Mouse (Mus musculus) megakaryocyte progenitor cell, adult 5-6 weeks (primary cell): ENCODE data around the gene Slc25a25. TPM values are rescaled to one million over a fixed set of nuclear protein-coding genes. Genes with fewer than 3 reads are reported as not detected.

Experiments
- ATAC-seq: replicated peaks from 2 replicates; pipeline ENCODE4 v1.8.0; 2016; ENCODE audit warnings: mild to moderate bottlenecking, moderate TSS enrichment, inconsistent platforms; ENCODE audit not compliant: poor library complexity
- total RNA-seq, 2 experiments: library from RNA; stranded (forward) in 1 of 2; stranded (reverse) in 1 of 2; fragments of 157-497, 149-512 nt in 1 of 2; fragments of 200-1000 nt in 1 of 2; gene quantifications; 2 replicates each; pipeline versions ENCODE4 v1.2.3 to v1.2.4; 2015 to 2017

The Slc25a25 gene
- total RNA-seq, 2 experiments from 2014 or later, result 5.2 to 11.5 TPM

DNA sequence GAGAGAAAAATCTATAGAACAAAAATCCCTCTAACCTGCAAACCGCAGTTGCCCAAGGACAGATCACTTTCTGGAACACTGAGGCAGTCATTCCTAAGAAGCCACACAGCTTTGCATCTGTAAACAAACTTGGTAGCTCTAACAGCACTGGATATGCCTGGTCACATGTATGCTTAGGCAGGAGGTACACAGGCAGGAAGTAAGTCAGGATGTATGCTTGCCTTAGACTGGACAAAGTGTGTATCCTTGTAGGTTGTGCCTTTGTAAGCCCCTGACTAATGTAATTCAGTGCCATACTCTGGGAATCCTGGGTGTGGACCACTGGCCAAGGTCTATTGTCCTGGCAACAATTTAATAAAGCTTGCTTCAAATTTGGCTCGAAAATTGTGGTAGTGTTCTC is 12.5 kb upstream of the Slc25a25 start:
- ATAC-seq, result no peak

DNA sequence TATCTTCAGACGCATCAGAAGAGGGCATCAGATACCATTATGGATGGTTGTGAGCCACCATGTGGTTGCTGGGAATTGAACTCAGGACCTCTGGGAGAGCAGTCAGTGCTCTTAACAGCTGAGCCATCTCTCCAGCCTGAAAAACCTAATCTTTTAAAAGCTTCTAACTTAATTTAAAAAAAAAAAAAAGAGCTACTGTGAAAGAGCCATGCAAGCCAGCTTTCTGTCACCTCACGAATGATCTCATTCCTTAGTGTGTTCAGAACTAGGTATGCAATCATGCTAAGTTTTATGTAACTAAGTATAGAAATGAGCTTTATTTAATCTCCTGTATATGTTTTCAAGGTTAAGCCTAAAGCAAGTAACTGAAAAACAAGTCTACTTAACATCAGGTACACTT is 8.4 kb upstream of the Slc25a25 start:
- no peak for ATAC-seq

DNA sequence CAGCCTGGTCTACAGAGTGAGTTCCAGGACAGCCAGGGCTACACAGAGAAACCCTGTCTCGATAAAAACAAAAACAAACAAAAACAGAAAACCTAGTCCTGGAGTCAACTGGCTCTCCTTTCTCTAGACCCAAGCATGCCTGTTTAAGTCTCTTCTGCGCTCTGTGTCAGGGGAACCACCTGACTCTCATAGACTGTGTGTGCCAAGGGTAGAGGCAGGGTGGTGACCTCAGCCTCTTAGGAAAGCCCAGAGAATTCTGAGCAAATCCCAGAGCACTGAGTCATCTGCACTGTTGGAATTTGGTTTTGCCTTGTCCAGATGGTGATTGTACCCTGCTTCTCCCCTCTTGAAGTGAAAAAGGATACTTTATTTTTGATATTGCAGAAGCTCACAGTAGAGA is 7.1 kb upstream of the Slc25a25 start:
- no peak for ATAC-seq

DNA sequence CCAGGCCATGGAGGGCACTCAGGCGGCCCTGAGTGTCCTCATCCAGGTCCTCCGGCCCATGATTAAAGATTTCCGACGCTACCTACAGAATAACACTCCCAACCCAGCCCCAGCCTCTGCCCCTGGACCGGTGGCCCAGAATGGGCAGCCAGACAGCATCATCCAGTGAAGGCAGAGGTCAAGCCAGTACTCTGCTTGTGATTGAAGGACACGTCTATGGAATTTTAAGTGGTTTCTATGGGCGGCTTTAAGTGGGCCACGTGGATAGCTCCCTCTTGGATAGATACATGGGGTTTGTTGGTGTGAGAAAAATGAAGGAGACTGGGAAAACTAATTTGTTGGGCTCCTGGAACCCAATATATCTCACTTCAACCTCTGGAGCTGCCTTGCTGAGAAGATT is 3.9 kb upstream of the Slc25a25 start:
- no peak for ATAC-seq

DNA sequence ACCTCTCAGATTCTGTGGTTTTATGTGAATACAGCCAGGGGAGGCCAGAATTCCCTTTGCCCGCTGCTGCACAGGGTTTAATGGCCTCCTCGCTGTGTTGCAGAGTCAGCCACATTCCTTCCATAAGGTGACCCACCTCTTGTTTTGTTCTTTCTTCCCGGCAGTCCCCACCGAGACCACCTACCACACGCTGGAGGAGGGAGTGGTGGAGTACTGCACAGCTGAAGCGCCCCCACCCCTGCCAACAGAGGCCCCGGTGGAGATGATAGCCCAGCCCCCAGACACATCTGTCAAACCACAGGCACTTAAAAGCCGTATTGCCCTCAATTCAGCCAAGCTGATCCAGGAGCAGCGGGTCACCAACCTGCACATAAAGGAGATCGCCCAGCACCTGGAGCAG is 3.4 kb upstream of the Slc25a25 start:
- ATAC-seq, result no peak

DNA sequence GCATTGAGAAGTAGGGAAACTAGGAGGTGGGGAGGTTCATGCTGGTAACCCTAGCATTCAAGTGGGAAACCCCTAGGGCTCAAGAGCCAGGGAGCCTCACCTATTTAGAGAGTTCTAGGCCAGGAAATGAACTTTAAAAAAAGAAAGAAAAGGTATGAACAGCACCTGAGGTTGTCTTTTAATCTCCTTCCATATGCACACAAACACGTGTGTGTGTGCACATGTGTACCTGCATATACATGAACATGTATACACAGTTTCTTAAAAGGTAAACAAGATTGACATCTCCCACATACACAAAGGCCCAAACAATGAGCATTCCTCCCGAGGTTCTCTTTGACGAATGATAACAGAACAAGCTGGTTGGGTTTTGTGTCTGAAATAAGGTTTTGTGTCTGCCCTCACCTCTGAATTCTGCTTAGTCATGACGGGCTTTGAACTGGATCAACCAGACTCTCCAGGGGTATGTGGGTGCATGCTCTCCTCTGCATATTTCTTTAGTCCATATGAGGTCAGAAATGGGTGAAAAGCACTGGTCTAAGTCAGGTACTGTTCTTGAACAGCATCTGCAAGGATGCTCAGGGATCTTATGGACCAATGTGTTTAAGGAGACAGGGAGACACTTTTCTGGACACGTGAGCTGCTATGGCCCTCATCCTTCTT is 2.5 kb upstream of the Slc25a25 start:
- no peak for ATAC-seq

DNA sequence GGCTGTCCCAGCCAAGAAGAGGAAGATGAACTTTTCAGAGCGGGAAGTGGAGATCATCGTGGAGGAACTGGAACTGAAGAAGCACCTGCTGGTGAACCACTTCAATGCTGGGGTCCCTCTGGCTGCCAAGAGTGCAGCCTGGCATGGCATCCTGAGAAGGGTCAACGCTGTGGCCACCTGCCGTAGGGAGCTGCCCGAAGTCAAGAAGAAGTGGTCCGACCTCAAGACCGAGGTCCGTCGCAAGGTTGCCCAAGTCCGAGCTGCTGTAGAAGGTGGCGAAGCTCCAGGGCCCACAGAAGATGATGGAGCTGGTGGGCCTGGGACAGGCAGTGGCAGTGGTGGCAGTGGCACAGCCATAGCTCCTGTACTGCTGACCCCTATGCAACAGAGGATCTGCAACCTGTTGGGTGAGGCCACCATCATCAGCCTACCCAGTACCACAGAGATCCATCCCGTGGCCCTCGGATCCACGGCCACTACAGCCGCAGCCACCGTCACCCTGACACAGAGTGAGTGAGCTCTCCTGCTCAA is 1.3 kb upstream of the Slc25a25 start:
- peak; percentile 10 for ATAC-seq

DNA sequence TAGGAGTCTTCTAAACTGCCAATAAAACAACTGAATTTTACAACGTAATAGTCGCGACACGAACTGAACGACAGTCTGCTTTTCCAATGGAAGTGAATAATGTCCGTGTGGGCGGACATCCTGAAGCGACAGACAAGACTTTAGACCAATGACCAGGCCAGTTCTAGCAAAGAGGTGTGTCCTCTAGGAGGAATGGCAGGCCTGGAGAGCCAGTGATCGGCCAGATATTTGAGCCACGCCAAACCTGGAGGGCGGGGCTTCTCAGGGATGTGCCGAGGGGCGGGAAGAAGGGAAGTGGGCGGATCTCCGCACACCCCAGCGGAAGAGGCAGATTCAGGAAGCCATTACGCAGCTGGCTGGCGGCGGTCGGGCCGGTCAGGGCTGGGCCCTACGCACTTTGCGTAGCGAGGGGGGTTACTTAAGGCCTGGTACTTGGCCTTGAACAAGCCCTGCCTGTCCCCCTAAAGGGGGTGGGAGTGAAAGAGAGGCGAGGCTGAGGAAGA is 676 bp upstream of the Slc25a25 start:
- ATAC-seq, result peak; percentile 88

DNA sequence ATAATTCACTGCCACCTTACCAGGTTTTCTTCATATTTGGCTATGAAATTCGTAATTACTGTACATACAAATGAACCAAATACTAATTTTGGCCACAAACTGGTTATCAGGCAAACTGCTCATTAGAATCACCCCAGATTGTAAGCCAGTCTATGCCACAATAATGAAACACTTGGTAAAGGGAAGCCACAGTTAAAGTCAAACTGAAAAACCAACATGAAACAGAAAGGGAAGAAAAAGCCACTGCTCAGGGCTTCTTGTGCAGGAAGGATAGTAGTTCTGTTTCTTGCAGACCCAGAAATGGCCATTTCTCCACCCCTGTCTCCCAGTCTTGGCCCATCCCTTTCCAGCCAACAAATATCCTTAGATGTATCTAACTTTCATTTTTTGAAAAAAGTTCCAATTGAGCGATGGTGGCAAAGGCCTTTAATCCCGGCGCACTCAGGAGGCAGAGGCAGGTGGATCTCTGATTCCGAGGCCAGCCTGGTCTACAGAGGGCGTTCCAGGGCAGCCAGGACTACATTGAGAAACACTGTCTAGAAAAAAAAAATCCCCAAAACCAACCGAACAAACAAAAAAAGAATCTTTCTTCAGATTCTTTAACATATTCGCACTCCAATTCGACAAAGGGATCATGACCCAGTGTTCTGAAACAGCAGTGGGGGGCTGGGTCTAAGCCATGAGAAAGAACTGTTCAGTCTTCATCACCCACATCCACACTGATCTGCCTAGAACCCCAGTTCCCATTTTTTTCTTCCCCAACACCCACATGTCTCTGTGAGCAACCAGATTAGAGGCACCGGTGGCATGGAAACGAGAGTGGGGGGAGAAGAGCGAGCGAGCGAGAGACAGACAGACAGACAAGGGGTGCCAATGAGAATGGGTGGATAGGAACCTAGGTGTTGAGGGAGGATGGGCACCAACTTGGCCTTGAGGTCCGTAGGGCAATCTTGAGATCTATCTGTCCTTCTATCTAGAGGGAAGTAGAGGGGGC is 1.2 kb downstream of the Slc25a25 start, which contains the start of gene Naif1:
Gene Naif1 (plus strand): TSS at position 697 of the 994 bp plus-strand sequence.
- ATAC-seq, result no peak

DNA sequence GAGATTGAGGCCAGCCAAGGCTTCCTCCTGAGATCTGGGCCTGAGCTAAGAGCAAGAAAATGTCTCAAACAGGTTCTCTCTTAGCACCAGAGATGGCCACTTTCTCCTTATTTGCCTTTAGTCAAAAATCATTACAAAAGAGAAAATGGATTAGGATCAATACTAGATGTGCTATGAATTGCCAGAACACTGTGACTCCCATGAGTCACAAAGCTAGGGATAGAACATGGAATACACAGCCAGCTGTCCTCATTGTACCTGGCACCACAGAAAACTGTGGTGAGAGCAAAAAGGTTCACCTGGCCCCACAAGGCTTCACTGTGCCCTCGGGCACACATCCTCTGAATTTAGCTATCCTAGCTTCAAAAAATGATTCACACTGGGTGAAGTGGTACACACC is 2.8 kb downstream of the Slc25a25 start:
- ATAC-seq, result no peak

DNA sequence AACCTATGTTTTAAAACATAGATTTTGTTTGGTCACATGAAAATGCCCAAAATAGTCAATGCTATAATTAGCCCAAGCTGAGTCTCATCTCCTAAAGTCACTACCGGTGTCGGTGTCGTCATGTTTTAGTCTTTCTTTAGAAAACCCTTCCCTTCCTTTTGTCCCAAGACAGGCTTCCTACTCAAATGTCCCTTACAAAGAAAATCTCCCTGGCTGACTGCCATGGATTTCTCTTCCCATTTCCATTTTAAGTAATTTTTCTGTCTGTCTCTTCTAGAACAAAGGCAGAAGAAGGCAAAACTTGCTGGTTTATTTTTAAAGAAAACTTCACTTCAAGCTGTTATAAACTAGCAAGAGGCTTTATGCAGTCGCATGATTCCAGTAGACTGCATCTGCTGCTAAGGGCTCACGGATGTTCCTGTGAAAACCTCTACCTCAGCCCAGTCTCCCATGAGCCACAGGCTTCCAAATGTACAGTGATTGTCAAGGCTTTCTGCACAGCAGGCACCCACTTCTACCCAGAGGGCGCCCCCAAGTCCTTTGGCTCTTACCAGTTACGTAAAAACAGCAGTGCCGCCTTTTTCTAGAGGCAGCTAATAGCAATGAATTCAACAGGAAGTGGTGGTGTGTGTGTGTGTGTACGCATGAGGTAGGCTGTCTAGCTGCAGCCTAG is 3.8 kb downstream of the Slc25a25 start:
- no peak for ATAC-seq

DNA sequence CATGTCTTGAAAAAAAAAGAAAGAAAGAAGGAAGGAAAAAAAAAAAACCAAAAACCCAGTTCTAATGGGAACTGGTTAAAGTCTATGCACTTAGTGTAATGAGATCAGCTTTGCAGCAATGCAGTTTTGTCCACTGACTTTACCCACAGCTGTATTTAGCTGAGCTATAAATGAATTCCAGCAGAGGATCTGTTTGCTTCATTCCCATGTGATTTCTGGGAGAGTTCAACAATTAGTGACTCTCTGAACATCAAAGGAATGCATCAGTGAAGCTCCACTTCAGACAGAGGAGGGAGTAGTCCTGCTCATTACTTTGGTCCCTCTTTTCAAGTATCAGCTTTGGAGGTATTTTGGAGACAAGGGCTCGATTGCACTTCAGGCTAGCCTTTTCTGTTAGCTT is 5.7 kb downstream of the Slc25a25 start:
- ATAC-seq, result no peak

DNA sequence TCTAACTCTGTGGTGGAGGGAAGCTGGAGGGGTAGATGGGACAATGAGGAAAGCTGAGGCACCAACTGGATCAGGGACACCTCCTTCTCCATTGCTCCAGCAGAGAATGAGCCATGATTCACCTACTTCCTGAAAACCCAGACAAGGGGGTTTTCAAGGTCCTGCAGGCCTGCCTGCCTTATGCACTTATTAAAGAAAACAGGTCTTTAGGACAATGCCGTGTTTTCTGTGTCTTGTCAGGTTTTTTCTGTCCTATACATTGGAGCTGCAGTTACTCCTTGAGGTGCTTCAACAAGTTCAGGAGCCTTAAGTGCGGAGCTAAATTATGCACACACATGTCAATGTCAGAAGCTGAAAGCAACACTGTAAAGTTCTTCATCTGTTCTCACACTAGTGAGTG is 9.7 kb downstream of the Slc25a25 start:
- no peak for ATAC-seq

DNA sequence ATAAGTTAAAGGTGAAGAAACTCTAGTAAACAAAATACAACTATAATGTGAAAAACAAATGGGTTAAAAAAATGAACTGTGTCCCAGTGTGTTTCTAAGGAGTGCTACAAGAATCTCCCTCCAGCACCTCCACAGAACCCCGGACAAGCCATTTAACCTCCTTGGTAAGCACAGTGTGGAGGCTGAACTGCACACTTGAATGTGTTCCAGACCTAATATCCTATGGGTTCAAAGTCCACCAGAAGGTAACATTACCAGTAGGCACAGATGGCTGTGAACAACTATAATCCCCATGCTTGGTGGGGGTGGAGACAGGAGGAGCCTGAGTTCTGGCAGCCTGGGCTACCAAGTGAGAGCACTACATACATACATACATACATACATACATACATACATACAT is 10.6 kb downstream of the Slc25a25 start:
- ATAC-seq, result no peak

DNA sequence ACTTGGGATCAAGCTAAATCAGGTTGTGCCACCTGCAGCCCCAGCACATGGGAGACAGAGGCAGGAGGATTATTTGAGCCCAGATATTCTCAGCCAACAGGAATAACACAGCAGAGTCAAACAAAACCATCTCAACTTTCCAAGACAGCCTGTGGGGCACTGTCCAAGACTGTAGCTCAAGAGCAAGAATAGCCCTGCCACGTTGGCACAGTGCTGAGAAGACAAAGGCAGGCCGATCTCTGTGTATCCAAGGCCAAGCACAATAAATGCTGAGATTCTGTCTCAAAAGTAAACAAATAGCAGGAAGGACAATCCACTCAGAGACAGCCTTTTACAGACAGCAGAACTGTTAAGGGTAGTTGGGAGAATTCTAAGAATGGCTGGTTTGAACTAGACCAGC is 11.1 kb downstream of the Slc25a25 start:
- no peak for ATAC-seq

DNA sequence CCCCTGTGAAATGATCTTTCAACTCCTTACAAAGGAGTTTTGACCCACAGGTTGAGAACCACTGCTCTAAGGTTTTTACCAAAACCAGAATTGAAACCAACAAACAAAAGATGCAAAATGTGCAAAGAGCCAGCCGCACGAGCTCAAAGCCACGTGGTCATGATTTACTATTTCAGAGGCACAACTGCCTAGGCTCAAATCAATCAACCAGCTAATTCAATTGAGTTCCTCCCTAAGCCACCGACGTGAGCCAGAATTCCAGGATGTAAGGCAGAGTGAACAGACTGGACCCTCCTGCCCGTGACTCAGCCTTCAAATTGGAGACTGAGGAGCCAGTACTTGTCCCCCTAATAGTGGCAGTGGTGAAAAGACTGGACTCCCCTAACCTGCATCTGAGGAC is 12.1 kb downstream of the Slc25a25 start:
- no peak for ATAC-seq

DNA sequence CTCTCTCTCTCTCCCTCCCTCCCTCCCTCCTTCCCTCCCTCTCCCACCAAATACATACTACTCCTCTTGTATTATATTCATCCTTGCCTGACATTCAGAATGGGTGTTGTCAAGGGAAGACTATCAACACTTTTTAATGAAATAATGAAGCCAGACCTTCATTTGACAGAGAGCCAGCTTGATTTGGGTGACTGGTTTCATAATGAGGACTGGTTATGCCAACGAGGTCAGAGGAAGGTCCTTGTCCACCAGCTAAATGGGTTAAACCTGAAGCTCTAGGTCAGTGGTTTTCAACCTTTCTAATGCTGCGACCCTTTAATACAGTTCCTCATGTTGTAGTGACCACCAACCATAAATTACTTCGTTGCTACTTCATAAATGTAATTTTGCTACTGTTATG is 12.5 kb downstream of the Slc25a25 start:
- no peak for ATAC-seq

DNA sequence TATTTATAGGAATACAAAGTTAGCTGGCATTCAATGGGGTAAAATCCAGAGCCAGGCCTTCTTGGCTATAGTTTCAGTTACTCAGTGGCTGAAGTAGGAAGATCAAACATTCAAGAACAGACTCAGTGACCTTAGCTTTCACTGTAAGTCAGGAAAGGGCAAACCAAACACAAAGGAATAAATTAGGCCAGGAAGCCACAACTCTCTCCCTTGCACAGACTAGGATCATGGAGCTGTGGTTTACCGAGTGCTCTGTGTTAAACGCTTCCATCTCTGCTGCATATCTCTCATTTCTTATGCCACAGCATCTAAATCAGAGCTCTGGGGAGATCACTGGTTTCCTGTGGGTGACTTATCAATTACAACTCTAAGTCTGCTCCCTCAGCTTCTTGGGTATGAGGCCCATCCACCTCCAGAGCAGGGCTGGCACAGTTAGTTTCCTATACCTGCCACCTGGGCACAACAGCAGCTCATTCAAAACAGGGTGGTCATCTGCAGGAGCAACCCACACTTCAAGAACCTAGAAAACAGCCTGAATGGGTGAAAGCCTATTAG is 13.6 kb downstream of the Slc25a25 start:
- ATAC-seq, result no peak

DNA sequence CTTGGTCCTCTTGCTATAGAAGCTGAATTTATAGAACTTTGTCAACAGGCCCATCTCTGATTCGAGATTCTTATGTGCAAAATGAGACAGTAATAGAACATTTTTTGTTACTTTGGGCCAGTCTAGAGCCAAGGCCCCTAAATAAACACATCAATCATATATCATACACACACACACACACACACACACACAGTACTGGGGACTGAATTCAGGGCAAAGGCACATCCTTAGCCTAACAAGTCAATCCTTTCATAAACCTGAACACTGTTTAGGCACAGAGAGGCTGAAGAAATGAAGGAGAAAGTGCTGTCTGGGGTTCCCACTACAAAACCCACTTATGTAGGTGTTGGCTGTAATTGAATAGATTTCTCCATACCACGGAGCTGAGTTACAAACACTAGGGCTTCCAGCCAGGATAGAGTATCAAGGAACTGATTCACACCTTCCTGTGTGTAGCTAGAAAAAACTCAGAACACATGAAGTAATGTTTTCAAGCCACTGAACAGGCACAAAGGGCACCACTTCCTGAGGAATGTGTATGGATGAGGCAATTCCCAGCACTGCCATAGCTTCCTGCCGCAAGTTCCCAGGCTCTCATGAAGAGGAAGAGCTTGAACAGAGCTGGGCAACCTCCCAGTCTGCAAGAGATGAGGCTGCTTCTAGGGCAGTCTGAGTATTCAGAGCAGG is 14.4 kb downstream of the Slc25a25 start:
- no peak for ATAC-seq
